Mouse (Mus musculus) skeletal muscle tissue, postnatal 0 days (tissue): ENCODE data around the gene Fkbp8. TPM values are rescaled to one million over a fixed set of nuclear protein-coding genes. Genes with fewer than 3 reads are reported as not detected.

Source experiments
- polyA plus RNA-seq: library from polyadenylated mRNA; unstranded; fragments of >200 nt; fragmentation: Nextera tagmentation; extraction: Ambion mirVana; gene quantifications from 2 replicates; pipeline ENCODE4 v1.2.1, GENCODE M21; 2015

Gene Fkbp8
- 144 and 162 TPM in 2 replicates for polyA plus RNA-seq

GRCm38 (mm10) chr8:70527512-70528181, at the start of gene Fkbp8, which contains the start of gene Kxd1:
Gene Fkbp8 (plus strand): TSS chr8:70527724.
Gene Kxd1 (minus strand): TSS chr8:70527956.

GRCm38 (mm10) chr8:70486941-70487520, 40.5 kb upstream of the Fkbp8 start, which contains the start of gene Tmem59l:
Gene Tmem59l (minus strand): TSS chr8:70487358.

GRCm38 (mm10) chr8:70492664-70493640, 34.6 kb upstream of the Fkbp8 start, which contains the start of gene Crlf1:
Gene Crlf1 (plus strand): TSS chr8:70493158.

GRCm38 (mm10) chr8:70506328-70507026, 21.0 kb upstream of the Fkbp8 start, which contains the start of gene Rex1bd:
Gene Rex1bd (minus strand): TSS chr8:70506752.

GRCm38 (mm10) chr8:70510228-70510915, 17.2 kb upstream of the Fkbp8 start, which contains the start of gene Uba52:
Gene Uba52 (minus strand): TSS chr8:70510801.

GRCm38 (mm10) chr8:70539077-70539813, 11.7 kb downstream of the Fkbp8 start, which contains the start of gene Ell:
Gene Ell (plus strand): TSS chr8:70539457.

Other genes starting within 250 kb of the Fkbp8 start
- 10.6 and 15.7 TPM in 2 replicates for gene Homer3, start 244.9 kb upstream of the Fkbp8 start, polyA plus RNA-seq
- 22.4 and 27.8 TPM in 2 replicates for gene Ddx49, start 225.2 kb upstream of the Fkbp8 start, polyA plus RNA-seq
- 216 and 248 TPM in 2 replicates for gene Cope, start 225.2 kb upstream of the Fkbp8 start, polyA plus RNA-seq
- gene Cers1, start 211.9 kb upstream of the Fkbp8 start, polyA plus RNA-seq, result 18.4 and 21.9 TPM in 2 replicates
- gene Gdf1, start 197.9 kb upstream of the Fkbp8 start, polyA plus RNA-seq, result 4.1 and 4.4 TPM in 2 replicates
- 7.2 and 8.6 TPM in 2 replicates for gene Upf1, start 174.4 kb upstream of the Fkbp8 start, polyA plus RNA-seq
- 0.58 and 5.8 TPM in 2 replicates for gene Comp, start 154.2 kb upstream of the Fkbp8 start, polyA plus RNA-seq
- 6.5 and 7.8 TPM in 2 replicates for gene Crtc1, start 88.1 kb upstream of the Fkbp8 start, polyA plus RNA-seq
- 8.6 and 8.7 TPM in 2 replicates for gene Klhl26, start 50.8 kb upstream of the Fkbp8 start, polyA plus RNA-seq
- 0.12 TPM in 1 of 2 replicates, not detected in the other for gene Tmem59l, start 40.4 kb upstream of the Fkbp8 start, polyA plus RNA-seq
- gene Crlf1, start 34.6 kb upstream of the Fkbp8 start, polyA plus RNA-seq, result 4.2 and 4.5 TPM in 2 replicates
- 123 and 148 TPM in 2 replicates for gene Rex1bd, start 21.0 kb upstream of the Fkbp8 start, polyA plus RNA-seq
- gene Uba52, start 16.9 kb upstream of the Fkbp8 start, polyA plus RNA-seq, result 788 and 817 TPM in 2 replicates
- gene Kxd1, start 232 bp downstream of the Fkbp8 start, polyA plus RNA-seq, result 64.4 and 69.8 TPM in 2 replicates
- gene Ell, start 11.7 kb downstream of the Fkbp8 start, polyA plus RNA-seq, result 11.2 and 11.9 TPM in 2 replicates
- gene Isyna1, start 66.6 kb downstream of the Fkbp8 start, polyA plus RNA-seq, result 31.7 and 32.2 TPM in 2 replicates
- 44.3 and 52.8 TPM in 2 replicates for gene Ssbp4, start 81.1 kb downstream of the Fkbp8 start, polyA plus RNA-seq
- 2.7 and 3.7 TPM in 2 replicates for gene Lrrc25, start 88.4 kb downstream of the Fkbp8 start, polyA plus RNA-seq
- 0.28 and 0.41 TPM in 2 replicates for gene Gdf15, start 104.7 kb downstream of the Fkbp8 start, polyA plus RNA-seq
- gene Pgpep1, start 132.7 kb downstream of the Fkbp8 start, polyA plus RNA-seq, result 44.6 and 48.6 TPM in 2 replicates
- gene Lsm4, start 145.5 kb downstream of the Fkbp8 start, polyA plus RNA-seq, result 120 and 144 TPM in 2 replicates
- 81.2 and 130 TPM in 2 replicates for gene Jund, start 171.2 kb downstream of the Fkbp8 start, polyA plus RNA-seq
- gene Iqcn, start 175.7 kb downstream of the Fkbp8 start, polyA plus RNA-seq, result not detected in 2 replicates
- not detected in 2 replicates for gene Gm3336, start 190.8 kb downstream of the Fkbp8 start, polyA plus RNA-seq
- gene Pde4c, start 196.0 kb downstream of the Fkbp8 start, polyA plus RNA-seq, result 0.60 and 0.78 TPM in 2 replicates
- 48.6 and 48.8 TPM in 2 replicates for gene Rab3a, start 227.0 kb downstream of the Fkbp8 start, polyA plus RNA-seq
- 33.9 and 40.1 TPM in 2 replicates for gene Mpv17l2, start 233.2 kb downstream of the Fkbp8 start, polyA plus RNA-seq
- gene Pik3r2, start 249.0 kb downstream of the Fkbp8 start, polyA plus RNA-seq, result 41.8 and 42.9 TPM in 2 replicates